Mouse (Mus musculus): ENCODE results near the gene Naglu. TPM values are rescaled to one million over a fixed set of nuclear protein-coding genes. Genes with fewer than 3 reads are reported as not detected.

The Naglu gene
- polyA plus RNA-seq (2015; fragmentation: Nextera tagmentation; extraction: Ambion mirVana) = 16.3 and 19.0 TPM in 2 replicates

GRCm38 (mm10) chr11:101069391-101070188 is at the start of gene Naglu:
Gene Naglu (plus strand): TSS chr11:101070012.

GRCm38 (mm10) chr11:101078121-101078520 is 8.3 kb downstream of the Naglu start, which contains the start of gene Hsd17b1:
Gene Hsd17b1 (plus strand): TSS chr11:101078411.

GRCm38 (mm10) chr11:101082208-101083082 is 12.6 kb downstream of the Naglu start, which contains the start of gene Coasy:
Gene Coasy (plus strand): TSS chr11:101082565.

GRCm38 (mm10) chr11:101086756-101087681 is 17.2 kb downstream of the Naglu start, which contains the start of gene Mlx:
Gene Mlx (plus strand): TSS chr11:101087277.

GRCm38 (mm10) chr11:101095314-101096024 is 25.7 kb downstream of the Naglu start, which contains the start of gene Psmc3ip:
Gene Psmc3ip (minus strand): TSS chr11:101095436.

GRCm38 (mm10) chr11:101119761-101120544 is 50.1 kb downstream of the Naglu start, which contains the start of the genes Retreg3 and Tubg1:
Gene Retreg3 (minus strand): TSS chr11:101119893.
Gene Tubg1 (plus strand): TSS chr11:101119938.

Small RNA genes within 50 kb of the gene (microRNA-seq; reads per million reads assigned to microRNA genes)
- 0.93 reads per million for gene Mir6928

Other genes starting within 250 kb of the Naglu start
- gene Stat5b, start 219.3 kb upstream of the Naglu start, polyA plus RNA-seq (2015; fragmentation: Nextera tagmentation; extraction: Ambion mirVana) = 12.8 and 15.7 TPM in 2 replicates
- gene Stat5a, start 210.7 kb upstream of the Naglu start, polyA plus RNA-seq (2015; fragmentation: Nextera tagmentation; extraction: Ambion mirVana) = 3.7 and 4.5 TPM in 2 replicates
- 90.7 and 115 TPM in 2 replicates for gene Stat3, start 130.5 kb upstream of the Naglu start, polyA plus RNA-seq (2015; fragmentation: Nextera tagmentation; extraction: Ambion mirVana)
- 779 and 981 TPM in 2 replicates for gene Cavin1, start 99.1 kb upstream of the Naglu start, polyA plus RNA-seq (2015; fragmentation: Nextera tagmentation; extraction: Ambion mirVana)
- 51.3 and 56.7 TPM in 2 replicates for gene Atp6v0a1, start 60.6 kb upstream of the Naglu start, polyA plus RNA-seq (2015; fragmentation: Nextera tagmentation; extraction: Ambion mirVana)
- 0.16 TPM in 1 of 2 replicates, not detected in the other for gene Hsd17b1, start 8.4 kb downstream of the Naglu start, polyA plus RNA-seq (2015; fragmentation: Nextera tagmentation; extraction: Ambion mirVana)
- gene Coasy, start 12.6 kb downstream of the Naglu start, polyA plus RNA-seq (2015; fragmentation: Nextera tagmentation; extraction: Ambion mirVana) = 18.1 and 18.4 TPM in 2 replicates
- gene Mlx, start 17.3 kb downstream of the Naglu start, polyA plus RNA-seq (2015; fragmentation: Nextera tagmentation; extraction: Ambion mirVana) = 21.3 and 26.0 TPM in 2 replicates
- 9.1 and 9.5 TPM in 2 replicates for gene Psmc3ip, start 25.4 kb downstream of the Naglu start, polyA plus RNA-seq (2015; fragmentation: Nextera tagmentation; extraction: Ambion mirVana)
- 16.2 TPM in 2 replicates for gene Retreg3, start 49.9 kb downstream of the Naglu start, polyA plus RNA-seq (2015; fragmentation: Nextera tagmentation; extraction: Ambion mirVana)
- 29.7 and 31.9 TPM in 2 replicates for gene Tubg1, start 49.9 kb downstream of the Naglu start, polyA plus RNA-seq (2015; fragmentation: Nextera tagmentation; extraction: Ambion mirVana)
- 3.0 and 3.1 TPM in 2 replicates for gene Tubg2, start 85.9 kb downstream of the Naglu start, polyA plus RNA-seq (2015; fragmentation: Nextera tagmentation; extraction: Ambion mirVana)
- 1.3 TPM in 2 replicates for gene Cntnap1, start 100.5 kb downstream of the Naglu start, polyA plus RNA-seq (2015; fragmentation: Nextera tagmentation; extraction: Ambion mirVana)
- gene Plekhh3, start 101.3 kb downstream of the Naglu start, polyA plus RNA-seq (2015; fragmentation: Nextera tagmentation; extraction: Ambion mirVana) = 14.0 and 14.4 TPM in 2 replicates
- 0.14 and 0.24 TPM in 2 replicates for gene Ccr10, start 105.4 kb downstream of the Naglu start, polyA plus RNA-seq (2015; fragmentation: Nextera tagmentation; extraction: Ambion mirVana)
- gene Ezh1, start 156.5 kb downstream of the Naglu start, polyA plus RNA-seq (2015; fragmentation: Nextera tagmentation; extraction: Ambion mirVana) = 10.8 and 11.8 TPM in 2 replicates
- gene Ramp2, start 176.0 kb downstream of the Naglu start, polyA plus RNA-seq (2015; fragmentation: Nextera tagmentation; extraction: Ambion mirVana) = 49.3 and 59.1 TPM in 2 replicates
- 102 and 109 TPM in 2 replicates for gene Vps25, start 183.7 kb downstream of the Naglu start, polyA plus RNA-seq (2015; fragmentation: Nextera tagmentation; extraction: Ambion mirVana)
- 1.3 and 2.3 TPM in 2 replicates for gene Wnk4, start 190.6 kb downstream of the Naglu start, polyA plus RNA-seq (2015; fragmentation: Nextera tagmentation; extraction: Ambion mirVana)
- 0.35 and 0.41 TPM in 2 replicates for gene Cntd1, start 209.0 kb downstream of the Naglu start, polyA plus RNA-seq (2015; fragmentation: Nextera tagmentation; extraction: Ambion mirVana)
- gene Coa3, start 209.1 kb downstream of the Naglu start, polyA plus RNA-seq (2015; fragmentation: Nextera tagmentation; extraction: Ambion mirVana) = 170 and 173 TPM in 2 replicates
- 107 and 110 TPM in 2 replicates for gene Becn1, start 232.3 kb downstream of the Naglu start, polyA plus RNA-seq (2015; fragmentation: Nextera tagmentation; extraction: Ambion mirVana)
- 61.2 and 66.0 TPM in 2 replicates for gene Psme3, start 246.2 kb downstream of the Naglu start, polyA plus RNA-seq (2015; fragmentation: Nextera tagmentation; extraction: Ambion mirVana)